Comparison of ENCODE assay signal across 22 mouse cellular contexts in genomic region chr11:31394026-31394425, GRCm38 (mm10). TPM values are rescaled to one million over a fixed set of nuclear protein-coding genes. Genes with fewer than 3 reads are reported as not detected.
DNase-seq lines count a peak whose midpoint lies in the region; TF ChIP-seq lines count a peak whose summit lies in the region.
"Had no signal": no experiment of that assay in that cellular context is flagged by ENCODE, and none has a peak within 500 bp of the region (broad histone marks: within the 10 kb centered on the region; RNA-seq: fewer than 3 reads in every experiment).

No protein-coding gene starts in this region.

- H3K9ac ChIP-seq in MEL (ENCODE audit: control insufficient read depth, low read depth, low read length, poor library complexity, severe bottlenecking) = no peak overlapping the region

- H3K79me2 ChIP-seq in MEL (ENCODE audit: control insufficient read depth, insufficient read depth, low read length, poor library complexity) = no peaks in the 10 kb centered on the region

- TF ChIP-seq RAD21 in MEL (IDR thresholded peaks at IDR 0.05; ENCODE audit: low read depth, low read length) = no peak

- no peaks in the 10 kb centered on the region for H3K9me3 ChIP-seq in MEL (replicated peaks; ENCODE audit: insufficient read depth, low read length)
- H3K9me3 ChIP-seq: G1E had no signal

- no peak for TF ChIP-seq POLR2A in MEL (IDR thresholded peaks at IDR 0.05; ENCODE audit: control insufficient read depth in 1 of 2, insufficient read depth in 1 of 2, low read depth in 1 of 2, low read length in 2 of 2, poor library complexity in 1 of 2)

- TF ChIP-seq CTCF in MEL (IDR thresholded peaks at IDR 0.05 in 2 of 3, conservative IDR thresholded peaks at IDR 0.05 in 1 of 3; ENCODE audit: control insufficient read depth in 1 of 3, insufficient read depth in 1 of 3, low read depth in 2 of 3, low read length in 3 of 3, poor library complexity in 1 of 3, severe bottlenecking in 1 of 3) = no peak

- H3K27me3 ChIP-seq in MEL (ENCODE audit: control insufficient read depth in 1 of 2, insufficient read depth in 2 of 2, low read length in 2 of 2) = no peaks in the 10 kb centered on the region
- H3K27me3 ChIP-seq: CH12.LX, Patski had no signal

- H3K4me1 ChIP-seq in MEL (ENCODE audit: control insufficient read depth in 1 of 2, insufficient read depth in 2 of 2, low read length in 2 of 2) = peaks cover 12 to 20% of the 10 kb centered on the region in 2 experiments

- peak; percentile 55 for DNase-seq in heart, adult 11 months
- no peak for DNase-seq in heart, postnatal 25 days (ENCODE audit: low spot score)
- DNase-seq in MEL (ENCODE audit: low read depth, low spot score) (peak; percentile 50), MEL-GATA-1-ER (ENCODE audit: extremely low read depth, low read depth) (peak; percentile 56)
- no peak for DNase-seq in ovary, postnatal 10 days (ENCODE audit: low spot score)
- DNase-seq in adrenal gland, adult (ENCODE audit: inconsistent age in 2 of 2, low spot score in 1 of 2) = no peak
- DNase-seq: adrenal gland, adult 2 months; adrenal gland, adult 8-10 months; adrenal gland, postnatal 10 days; adrenal gland, postnatal 14 days; adrenal gland, postnatal 25 days; adrenal gland, postnatal 36 days; B cell, adult 2 months; cerebellum, adult 11 months; cerebellum, adult 11-12 months; cerebellum, adult 18-20 months; cerebellum, adult 2 months; cerebellum, adult 8-10 months; cerebellum, adult 9-10 months had no signal

- no peak overlapping the region for H3K27ac ChIP-seq in MEL (ENCODE audit: control insufficient read depth, low read depth, low read length)

- intact Hi-C loops in heart, postnatal 25 days (cut with DNase I) = no loop called here

- H3K4me3 ChIP-seq in MEL (ENCODE audit: control insufficient read depth in 1 of 2, insufficient read depth in 1 of 2, low read depth in 2 of 2, low read length in 2 of 2) = no peak overlapping the region

- peaks cover 0 to 11% of the 10 kb centered on the region in 2 experiments; a peak in 2 of 4 replicates for H3K36me3 ChIP-seq in MEL (ENCODE audit: control insufficient read depth in 1 of 2, insufficient read depth in 2 of 2, low read length in 2 of 2)
- H3K36me3 ChIP-seq: G1E had no signal

- peak; percentile 42 to 63; a peak in 3 of 4 replicates for TF ChIP-seq EP300 in MEL (IDR thresholded peaks at IDR 0.05; ENCODE audit: low read depth in 1 of 2, low read length in 2 of 2)

TF ChIP-seq in MEL, 35 proteins besides CTCF, POLR2A, EP300 and RAD21:
- TF ChIP-seq USF1 (IDR thresholded peaks at IDR 0.05; ENCODE audit: low read depth, low read length) (peak; percentile 77), POLR2AphosphoS2 (IDR thresholded peaks at IDR 0.05; ENCODE audit: low read length) (no peak), MYB (IDR thresholded peaks at IDR 0.05; ENCODE audit: low read depth, low read length) (no peak), ETS1 (IDR thresholded peaks at IDR 0.05; ENCODE audit: low read depth, low read length) (peak; percentile 81), TAL1 (IDR thresholded peaks at IDR 0.05; ENCODE audit: low read length) (peak; percentile 67), USF2 (IDR thresholded peaks at IDR 0.05; ENCODE audit: borderline replicate concordance in 1 of 2, insufficient read depth in 1 of 2, low read depth in 1 of 2, low read length in 2 of 2) (no peak), MXI1 (IDR thresholded peaks at IDR 0.05; ENCODE audit: low read depth, low read length) (peak; percentile 48; the same call in 1 of the 2 replicates), ZC3H11A (IDR thresholded peaks at IDR 0.05; ENCODE audit: low read depth, low read length) (no peak), E2F4 (IDR thresholded peaks at IDR 0.05; ENCODE audit: borderline replicate concordance, low read depth, low read length) (no peak), TCF12 (IDR thresholded peaks at IDR 0.05; ENCODE audit: low read depth, low read length) (peak; percentile 57; the same call in 1 of the 2 replicates), MAZ (IDR thresholded peaks at IDR 0.05; ENCODE audit: low read depth, low read length) (no peak), BHLHE40 (IDR thresholded peaks at IDR 0.05; ENCODE audit: borderline replicate concordance, low read depth, low read length) (no peak), MEF2A (IDR thresholded peaks at IDR 0.05; ENCODE audit: extremely low read depth, insufficient replicate concordance, low read depth, low read length, poor library complexity, severe bottlenecking) (no peak), GATA1 (IDR thresholded peaks at IDR 0.05; ENCODE audit: low read depth, low read length) (peak; percentile 40; the same call in 1 of the 2 replicates), SIN3A (IDR thresholded peaks at IDR 0.05; ENCODE audit: low read length) (peak; percentile 37; the same call in 1 of the 2 replicates), UBTF (IDR thresholded peaks at IDR 0.05; ENCODE audit: borderline replicate concordance, insufficient read depth, low read depth, low read length) (no peak), NRF1 (IDR thresholded peaks at IDR 0.05; ENCODE audit: insufficient read depth, low read depth, low read length, poor library complexity, severe bottlenecking) (no peak), SMC3 (IDR thresholded peaks at IDR 0.05; ENCODE audit: low read depth, low read length) (no peak), MAX (IDR thresholded peaks at IDR 0.05; ENCODE audit: low read length) (peak; percentile 70; the same call in 1 of the 2 replicates)

RNA-seq across cellular contexts. Expression of gene Stc2, which starts 24.2 kb away (rescaled TPM):
- total RNA-seq in heart, postnatal 25 days (2021) = 10 to 100 TPM; 15.0 to 26.0 TPM
- 20.3 and 41.1 TPM in 2 replicates for total RNA-seq in MEL (2012; rRNA removed)
- polyA plus RNA-seq in MEL (2012; ENCODE audit: insufficient read depth in 1 of 2, insufficient read length in 2 of 2, low read depth in 1 of 2, low replicate concordance in 2 of 2, missing spikeins in 1 of 2) = 10 to 100 TPM in 1 of 2 experiments, not detected in 1; 32.5 TPM
- total RNA-seq: CH12.LX had no signal
- polyA plus RNA-seq: G1E had no signal

Comparison
In these comparisons a context has a peak if more than half of its experiments do, and no peak if none do; other contexts are left out.
1. DNase-seq: peak in heart, adult 11 months (single experiment), MEL (single experiment) and MEL-GATA-1-ER (single experiment); none in heart, postnatal 25 days (single experiment), ovary, postnatal 10 days (single experiment) and adrenal gland, adult (0 of 2).